Mouse (Mus musculus): ENCODE measurements at regions not wholly inside any gene's neighbourhood (a gene's known extent, or its start where the extent isn't known, plus 50 kb on each side); places are given as distances from the start of the nearest gene placed in this dataset.

- Histone ChIP-seq H3K4me2 (no peak overlapping the region), H3K36me3 (ENCODE audit: insufficient read depth) (no peaks in the 10 kb centered on the region), H3K27ac (ENCODE audit: low read depth) (no peak overlapping the region), H3K27me3 (ENCODE audit: insufficient read depth, low read length) (no peaks in the 10 kb centered on the region), H3K9ac (no peak overlapping the region), H3K4me3 (ENCODE audit: low read depth, low read length) (no peak overlapping the region), H3K9me3 (ENCODE audit: low read depth, low read length) (no peaks in the 10 kb centered on the region), H3K4me1 (ENCODE audit: insufficient read depth) (no peaks in the 10 kb centered on the region)
- no peak for TF ChIP-seq CTCF (IDR thresholded peaks at IDR 0.05; ENCODE audit: low read depth)
- no peak for ATAC-seq (ENCODE audit: insufficient read depth)
- no peak for DNase-seq
- WGBS, result 43% methylated on average over 3 of the region's 3 CpGs
These were observed 215.3 kb downstream of the Htr1b start for GRCm38 (mm10) chr9:81418361-81418760.

- no peak for TF ChIP-seq CTCF (IDR thresholded peaks at IDR 0.05; ENCODE audit: low read depth)
- H3K27ac ChIP-seq (ENCODE audit: low read depth), result no peak overlapping the region
- no peaks in the 10 kb centered on the region for H3K4me1 ChIP-seq (ENCODE audit: insufficient read depth)
- H3K36me3 ChIP-seq (ENCODE audit: insufficient read depth), result no peaks in the 10 kb centered on the region
- no peak overlapping the region for H3K9ac ChIP-seq
- DNase-seq, result peak; percentile 62
- no peaks in the 10 kb centered on the region for H3K9me3 ChIP-seq (ENCODE audit: low read depth, low read length)
- no peak overlapping the region for H3K4me2 ChIP-seq
- no peaks in the 10 kb centered on the region for H3K27me3 ChIP-seq (ENCODE audit: insufficient read depth, low read length)
- no peak overlapping the region for H3K4me3 ChIP-seq (ENCODE audit: low read depth, low read length)
- peak; percentile 75 for ATAC-seq (ENCODE audit: insufficient read depth)
- WGBS, result 55% methylated on average over 7 of the region's 7 CpGs
These were observed 233.6 kb downstream of the Htr1b start for GRCm38 (mm10) chr9:81400038-81400437.
